Mouse (Mus musculus): Measurements from ENCODE around the gene Cga. TPM values are rescaled to one million over a fixed set of nuclear protein-coding genes. Genes with fewer than 3 reads are reported as not detected.
A peak's percentile ranks its signal among the peaks of the same experiment; 100 is the strongest.

Gene Cga
- polyA plus RNA-seq, 1 experiment: 1.00 TPM

GRCm38 (mm10) chr4:34886490-34887111 is 7.0 kb upstream of the Cga start:
- Histone ChIP-seq H3K27ac (ENCODE audit: control insufficient read depth, insufficient read depth, low read length) (no peak overlapping the region), H3K27me3 (ENCODE audit: control insufficient read depth, insufficient read depth, low read length) (no peaks in the 10 kb centered on the region), H3K4me3 (ENCODE audit: control insufficient read depth, insufficient read depth, low read length) (peak overlapping the region; percentile 87), H3K36me3 (ENCODE audit: control insufficient read depth, insufficient read depth, low read length) (no peaks in the 10 kb centered on the region), H3K4me1 (replicated peaks; ENCODE audit: control insufficient read depth, insufficient read depth, low read length) (peaks cover 9% of the 10 kb centered on the region)
- peak; percentile 81 for DNase-seq
- WGBS: under 1% methylated on average over 48 of the region's 48 CpGs
- TF ChIP-seq CTCF (IDR thresholded peaks at IDR 0.05; ENCODE audit: borderline replicate concordance, control insufficient read depth, extremely low read depth, insufficient read depth, low read length, poor library complexity) (0 out of 2 replicates have a peak, but pooled peaks have one; percentile 14), POLR2A (IDR thresholded peaks at IDR 0.05; ENCODE audit: control insufficient read depth, extremely low read depth, insufficient read depth, low read length, poor library complexity) (peak; percentile 64; the same call in 1 of the 2 replicates)

- no peak for DNase-seq
- no peaks in the 10 kb centered on the region for H3K36me3 ChIP-seq (ENCODE audit: control insufficient read depth, insufficient read depth, low read length)
- no peak overlapping the region for H3K27ac ChIP-seq (ENCODE audit: control insufficient read depth, insufficient read depth, low read length)
- WGBS: 9% methylated on average over 7 of the region's 7 CpGs
- H3K27me3 ChIP-seq (ENCODE audit: control insufficient read depth, insufficient read depth, low read length): no peaks in the 10 kb centered on the region
- no peak overlapping the region for H3K4me3 ChIP-seq (ENCODE audit: control insufficient read depth, insufficient read depth, low read length)
- TF ChIP-seq CTCF (IDR thresholded peaks at IDR 0.05; ENCODE audit: borderline replicate concordance, control insufficient read depth, extremely low read depth, insufficient read depth, low read length, poor library complexity) (no peak), POLR2A (IDR thresholded peaks at IDR 0.05; ENCODE audit: control insufficient read depth, extremely low read depth, insufficient read depth, low read length, poor library complexity) (no peak)
- H3K4me1 ChIP-seq (replicated peaks; ENCODE audit: control insufficient read depth, insufficient read depth, low read length): peaks cover 9% of the 10 kb centered on the region
Observed at GRCm38 (mm10) chr4:34887295-34887694, 6.3 kb upstream of the Cga start.

GRCm38 (mm10) chr4:34889101-34889811 is 4.3 kb upstream of the Cga start:
- 64% methylated on average over 15 of the region's 15 CpGs for WGBS
- Histone ChIP-seq H3K27me3 (ENCODE audit: control insufficient read depth, insufficient read depth, low read length) (no peaks in the 10 kb centered on the region), H3K27ac (ENCODE audit: control insufficient read depth, insufficient read depth, low read length) (no peak overlapping the region), H3K36me3 (ENCODE audit: control insufficient read depth, insufficient read depth, low read length) (no peaks in the 10 kb centered on the region), H3K4me1 (replicated peaks; ENCODE audit: control insufficient read depth, insufficient read depth, low read length) (peaks cover 9% of the 10 kb centered on the region), H3K4me3 (ENCODE audit: control insufficient read depth, insufficient read depth, low read length) (no peak overlapping the region)
- TF ChIP-seq CTCF (IDR thresholded peaks at IDR 0.05; ENCODE audit: borderline replicate concordance, control insufficient read depth, extremely low read depth, insufficient read depth, low read length, poor library complexity): no peak
- DNase-seq: no peak

- DNase-seq: no peak
- WGBS: 43% methylated on average over 2 of the region's 2 CpGs
- peaks cover 9% of the 10 kb centered on the region for H3K4me1 ChIP-seq (replicated peaks; ENCODE audit: control insufficient read depth, insufficient read depth, low read length)
- TF ChIP-seq CTCF (IDR thresholded peaks at IDR 0.05; ENCODE audit: borderline replicate concordance, control insufficient read depth, extremely low read depth, insufficient read depth, low read length, poor library complexity) (no peak), POLR2A (IDR thresholded peaks at IDR 0.05; ENCODE audit: control insufficient read depth, extremely low read depth, insufficient read depth, low read length, poor library complexity) (no peak)
- no peaks in the 10 kb centered on the region for H3K36me3 ChIP-seq (ENCODE audit: control insufficient read depth, insufficient read depth, low read length)
- H3K27me3 ChIP-seq (ENCODE audit: control insufficient read depth, insufficient read depth, low read length): no peaks in the 10 kb centered on the region
- H3K27ac ChIP-seq (ENCODE audit: control insufficient read depth, insufficient read depth, low read length): no peak overlapping the region
- H3K4me3 ChIP-seq (ENCODE audit: control insufficient read depth, insufficient read depth, low read length): no peak overlapping the region
Observed at GRCm38 (mm10) chr4:34889812-34890185, 3.8 kb upstream of the Cga start.

GRCm38 (mm10) chr4:34898497-34898896 is 4.9 kb downstream of the Cga start:
- no peak overlapping the region for H3K4me3 ChIP-seq (ENCODE audit: control insufficient read depth, insufficient read depth, low read length)
- TF ChIP-seq POLR2A (IDR thresholded peaks at IDR 0.05; ENCODE audit: control insufficient read depth, extremely low read depth, insufficient read depth, low read length, poor library complexity): no peak
- no peak for TF ChIP-seq CTCF (IDR thresholded peaks at IDR 0.05; ENCODE audit: borderline replicate concordance, control insufficient read depth, extremely low read depth, insufficient read depth, low read length, poor library complexity)
- no peaks in the 10 kb centered on the region for H3K36me3 ChIP-seq (ENCODE audit: control insufficient read depth, insufficient read depth, low read length)
- H3K27ac ChIP-seq (ENCODE audit: control insufficient read depth, insufficient read depth, low read length): no peak overlapping the region
- H3K27me3 ChIP-seq (ENCODE audit: control insufficient read depth, insufficient read depth, low read length): no peaks in the 10 kb centered on the region
- no peaks in the 10 kb centered on the region for H3K4me1 ChIP-seq (replicated peaks; ENCODE audit: control insufficient read depth, insufficient read depth, low read length)
- WGBS: 86% methylated on average over 2 of the region's 2 CpGs
- DNase-seq: no peak

- Histone ChIP-seq H3K4me1 (replicated peaks; ENCODE audit: control insufficient read depth, insufficient read depth, low read length) (no peaks in the 10 kb centered on the region), H3K36me3 (ENCODE audit: control insufficient read depth, insufficient read depth, low read length) (no peaks in the 10 kb centered on the region), H3K4me3 (ENCODE audit: control insufficient read depth, insufficient read depth, low read length) (no peak overlapping the region), H3K27ac (ENCODE audit: control insufficient read depth, insufficient read depth, low read length) (no peak overlapping the region), H3K27me3 (ENCODE audit: control insufficient read depth, insufficient read depth, low read length) (no peaks in the 10 kb centered on the region)
- TF ChIP-seq CTCF (IDR thresholded peaks at IDR 0.05; ENCODE audit: borderline replicate concordance, control insufficient read depth, extremely low read depth, insufficient read depth, low read length, poor library complexity) (no peak), POLR2A (IDR thresholded peaks at IDR 0.05; ENCODE audit: control insufficient read depth, extremely low read depth, insufficient read depth, low read length, poor library complexity) (no peak)
- no peak for DNase-seq
- WGBS: 97% methylated on average over 1 of the region's 1 CpGs
Observed at GRCm38 (mm10) chr4:34899322-34899721, 5.7 kb downstream of the Cga start.
